Mouse (Mus musculus): ENCODE measurements around the gene Itgb1bp1. TPM values are rescaled to one million over a fixed set of nuclear protein-coding genes. Genes with fewer than 3 reads are reported as not detected.

The Itgb1bp1 gene
- 10.7 and 13.0 TPM in 2 replicates for polyA plus RNA-seq (2012; rRNA removed)

DNA sequence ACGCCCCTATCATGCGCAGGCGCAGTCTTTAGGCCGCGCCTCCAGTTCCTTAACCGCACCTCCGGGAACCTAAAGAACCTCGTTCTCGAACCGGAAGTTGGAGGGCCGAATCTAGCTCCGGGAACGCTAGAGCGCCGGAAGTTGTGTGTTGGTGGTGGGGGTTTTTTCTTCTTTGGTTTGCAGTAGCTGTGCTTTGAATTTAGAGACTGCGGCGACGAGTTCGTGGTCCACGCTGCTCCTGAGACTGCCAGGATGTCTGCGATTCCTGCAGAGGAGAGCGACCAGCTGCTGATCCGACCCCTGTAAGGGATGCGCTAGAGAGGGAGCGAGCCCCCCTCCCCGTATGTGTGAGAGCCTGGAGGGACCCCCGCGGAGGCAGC, at the start of gene Itgb1bp1:
Gene Itgb1bp1, minus strand, starts transcription at position 42 of the 380 bp plus-strand sequence.

DNA sequence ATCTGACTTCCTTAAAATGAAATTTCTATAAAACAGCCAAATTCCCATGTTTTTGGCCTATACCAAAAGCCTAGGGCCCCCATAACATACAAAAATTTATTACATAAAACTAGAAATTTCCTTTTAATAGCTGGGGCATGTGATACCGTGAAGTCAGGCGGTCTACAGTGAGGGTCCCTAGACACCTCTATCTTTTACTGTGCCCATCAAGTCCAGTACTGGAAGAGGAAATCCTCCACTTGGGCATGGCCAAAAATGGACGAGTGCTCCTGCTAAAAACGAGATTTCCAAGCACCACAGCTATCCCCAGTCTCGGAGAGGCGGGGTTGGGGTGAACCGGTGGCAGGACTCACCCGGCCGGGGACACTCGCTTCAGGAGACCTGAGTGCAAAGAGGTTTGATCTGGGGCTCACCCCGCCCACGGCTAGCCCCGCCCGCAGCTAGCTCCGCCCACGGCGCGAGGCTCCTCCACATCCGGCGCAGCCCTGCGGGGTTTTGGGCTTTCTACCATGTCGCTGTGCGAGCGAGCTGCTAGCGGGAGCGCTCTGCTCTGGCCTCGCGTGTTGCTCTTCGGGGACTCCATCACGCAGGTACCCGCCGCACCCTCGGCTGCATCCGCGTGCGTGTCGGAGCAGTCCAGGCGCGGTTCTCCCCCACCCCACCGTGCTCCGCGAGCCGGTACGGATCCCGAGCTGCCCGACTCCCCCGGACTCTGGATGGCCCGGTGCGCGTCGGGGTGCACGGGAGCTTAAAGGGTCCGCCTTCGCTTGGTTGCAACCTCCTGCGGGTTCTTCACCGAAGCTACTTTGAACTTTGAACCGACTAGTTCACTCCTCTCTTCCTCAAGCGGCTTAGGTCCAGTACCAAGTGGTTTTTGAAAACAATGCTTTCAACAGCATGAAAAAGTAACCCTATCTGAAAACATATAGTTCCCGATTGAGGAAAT, 30.1 kb upstream of the Itgb1bp1 start, which contains the start of gene Iah1:
Gene Iah1, plus strand, starts transcription at position 467 of the 946 bp plus-strand sequence.

DNA sequence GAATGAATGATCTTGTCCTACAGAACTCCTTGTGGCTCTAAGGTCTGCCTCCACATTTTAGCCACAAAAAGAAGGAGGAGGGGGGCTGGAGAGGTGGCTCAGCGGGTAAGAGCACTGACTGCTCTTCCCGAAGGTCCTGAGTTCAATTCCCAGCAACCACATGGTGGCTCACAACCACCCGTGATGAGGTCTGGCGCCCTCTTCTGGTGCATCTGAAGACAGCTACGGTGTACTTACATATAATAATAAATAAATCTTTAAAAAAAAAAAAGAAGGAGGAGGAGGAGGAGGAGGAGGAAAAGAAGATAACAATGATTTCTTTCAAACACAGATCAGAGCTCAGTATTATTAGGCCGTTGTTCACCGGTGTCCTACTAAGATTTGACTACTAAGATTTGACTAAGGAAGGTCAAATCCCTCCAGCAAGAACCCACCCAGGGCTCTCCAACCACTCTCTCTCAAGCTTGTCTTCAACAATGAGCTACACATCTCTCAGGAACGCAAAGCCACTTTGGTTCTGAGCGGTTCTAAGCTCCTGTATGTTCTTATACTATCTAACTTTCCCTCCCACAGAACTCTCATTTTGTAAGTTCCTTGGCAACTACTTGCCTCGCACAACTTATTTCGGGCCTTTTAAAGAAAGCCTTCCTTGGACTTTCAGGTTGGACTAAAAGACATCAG, 1.2 kb downstream of the Itgb1bp1 start, which contains the start of gene Cpsf3:
Gene Cpsf3, plus strand, starts transcription at position 631 of the 681 bp plus-strand sequence.

Other genes starting within 250 kb of the Itgb1bp1 start
- gene Cpsf3, start 893 bp downstream of the Itgb1bp1 start, polyA plus RNA-seq (2012; rRNA removed), result 21.9 and 23.1 TPM in 2 replicates
- gene Iah1, start 30.1 kb upstream of the Itgb1bp1 start, polyA plus RNA-seq (2012; rRNA removed), result 54.2 and 57.1 TPM in 2 replicates
- 8.2 and 8.8 TPM in 2 replicates for gene Adam17, start 87.3 kb upstream of the Itgb1bp1 start, polyA plus RNA-seq (2012; rRNA removed)
- gene Ywhaq, start 131.4 kb upstream of the Itgb1bp1 start, polyA plus RNA-seq (2012; rRNA removed), result 56.1 and 56.7 TPM in 2 replicates

All from liver, embryonic 18 days (tissue).